Mouse (Mus musculus): ENCODE data around the gene Fam102b. TPM values are rescaled to one million over a fixed set of nuclear protein-coding genes. Genes with fewer than 3 reads are reported as not detected.

The Fam102b gene
- polyA plus RNA-seq, 1 experiment from 2014 or later = 34.6 TPM

DNA sequence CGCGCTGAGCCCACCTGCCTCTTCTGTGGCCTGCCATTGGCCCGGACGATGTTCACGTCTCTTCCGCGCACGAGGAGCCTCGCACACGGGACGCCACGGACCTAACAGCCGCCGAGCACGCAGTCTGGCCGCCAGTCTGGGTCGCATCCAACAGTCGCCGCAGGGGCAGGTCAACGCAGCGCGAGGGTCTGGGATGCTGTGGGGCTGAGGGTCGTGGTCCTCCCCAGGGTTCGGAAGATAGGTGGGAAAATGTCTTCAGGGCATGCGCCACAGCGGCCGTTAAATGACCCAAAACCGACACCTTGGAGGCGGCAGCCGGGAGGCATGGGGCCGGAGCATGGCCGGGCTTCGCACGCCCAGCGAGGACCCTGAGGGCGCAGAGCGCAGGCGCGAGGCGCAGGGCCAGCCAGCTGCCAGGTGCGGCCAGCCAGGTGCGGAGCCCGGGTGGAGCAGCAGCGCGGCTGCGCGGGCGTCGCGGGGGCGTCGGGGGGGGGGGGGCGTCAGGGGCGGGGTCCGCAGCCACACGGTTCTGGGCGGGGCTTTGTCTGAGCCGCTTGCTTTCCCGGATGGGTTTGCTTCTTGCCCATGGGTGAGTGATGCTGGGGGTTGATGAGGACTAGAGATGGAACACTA, 87.3 kb downstream of the Fam102b start, which contains the start of gene Gm9857:
Gene Gm9857 (minus strand): TSS at position 445 of the 633 bp plus-strand sequence.
- peak; percentile 86 for ATAC-seq (ENCODE audit: low read depth)
- peak within 1 kb of the TSS; percentile 55 for H3K4me2 ChIP-seq
- no peak within 1 kb of the TSS for H3K27ac ChIP-seq (replicated peaks)
- H3K4me1 ChIP-seq (replicated peaks) = no peaks in the 10 kb centered on the region
- WGBS = 57% methylated on average over 46 of the region's 59 CpGs
- H3K36me3 ChIP-seq = no peaks in the 10 kb centered on the region
- peak within 1 kb of the TSS; percentile 38 for H3K4me3 ChIP-seq
- H3K9ac ChIP-seq = peak within 1 kb of the TSS; percentile 50
- H3K27me3 ChIP-seq = no peaks in the 10 kb centered on the region
- H3K9me3 ChIP-seq = no peaks in the 10 kb centered on the region

DNA sequence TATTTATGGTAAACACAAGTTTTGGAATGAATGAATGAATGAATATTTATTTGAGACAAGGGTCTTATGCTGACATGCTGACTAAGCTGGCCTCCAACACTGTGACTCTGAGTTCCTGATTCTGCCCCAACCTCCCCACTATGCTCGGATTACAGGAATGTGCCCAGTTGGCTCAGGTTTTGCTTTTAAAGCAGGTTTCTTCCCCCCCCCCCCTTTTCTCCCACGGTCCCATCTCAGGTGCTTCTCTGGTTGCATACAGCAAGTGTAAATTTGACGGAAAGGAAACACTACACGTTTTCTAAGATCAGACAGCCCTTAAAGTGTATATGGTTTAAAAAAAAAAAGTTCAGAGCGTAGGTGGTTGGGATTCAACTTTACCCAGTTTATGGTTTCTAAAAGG, 87.8 kb downstream of the Fam102b start, which contains the start of gene Henmt1:
Gene Henmt1 (plus strand): TSS at position 301 of the 400 bp plus-strand sequence.
- H3K4me1 ChIP-seq (replicated peaks) = no peaks in the 10 kb centered on the region
- H3K9ac ChIP-seq = peak within 1 kb of the TSS; percentile 50
- peak within 1 kb of the TSS; percentile 38 for H3K4me3 ChIP-seq
- peak within 1 kb of the TSS; percentile 55 for H3K4me2 ChIP-seq
- H3K27me3 ChIP-seq = no peaks in the 10 kb centered on the region
- ATAC-seq (ENCODE audit: low read depth) = no peak
- WGBS = 84% methylated on average over 5 of the region's 5 CpGs
- H3K9me3 ChIP-seq = no peaks in the 10 kb centered on the region
- no peaks in the 10 kb centered on the region for H3K36me3 ChIP-seq
- no peak within 1 kb of the TSS for H3K27ac ChIP-seq (replicated peaks)

DNA sequence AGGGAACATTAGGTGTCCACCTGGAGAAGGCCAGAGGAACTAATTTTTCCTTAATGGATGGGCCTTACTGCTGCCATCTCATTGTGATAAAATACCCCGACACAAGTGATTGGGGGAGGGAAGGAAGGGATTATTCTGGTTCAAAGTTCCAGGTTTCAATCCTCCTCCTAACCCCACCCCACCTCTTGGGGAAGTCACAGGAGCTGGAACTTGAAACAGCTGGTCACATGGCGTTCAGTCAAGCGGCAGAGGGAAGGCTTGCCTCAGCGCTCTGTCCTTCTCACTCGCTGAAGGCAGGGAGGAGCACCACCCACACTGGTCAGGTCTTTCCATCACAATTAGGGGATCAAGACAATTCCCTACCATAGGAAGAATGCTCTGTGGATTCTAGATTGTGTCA, 88.7 kb downstream of the Fam102b start:
- WGBS = 96% methylated on average over 5 of the region's 5 CpGs
- H3K27ac ChIP-seq (replicated peaks) = no peak overlapping the region
- H3K4me3 ChIP-seq = no peak overlapping the region
- no peak for ATAC-seq (ENCODE audit: low read depth)
- no peak overlapping the region for H3K4me2 ChIP-seq
- no peaks in the 10 kb centered on the region for H3K27me3 ChIP-seq
- H3K36me3 ChIP-seq = no peaks in the 10 kb centered on the region
- no peak overlapping the region for H3K9ac ChIP-seq
- no peaks in the 10 kb centered on the region for H3K4me1 ChIP-seq (replicated peaks)
- no peaks in the 10 kb centered on the region for H3K9me3 ChIP-seq

DNA sequence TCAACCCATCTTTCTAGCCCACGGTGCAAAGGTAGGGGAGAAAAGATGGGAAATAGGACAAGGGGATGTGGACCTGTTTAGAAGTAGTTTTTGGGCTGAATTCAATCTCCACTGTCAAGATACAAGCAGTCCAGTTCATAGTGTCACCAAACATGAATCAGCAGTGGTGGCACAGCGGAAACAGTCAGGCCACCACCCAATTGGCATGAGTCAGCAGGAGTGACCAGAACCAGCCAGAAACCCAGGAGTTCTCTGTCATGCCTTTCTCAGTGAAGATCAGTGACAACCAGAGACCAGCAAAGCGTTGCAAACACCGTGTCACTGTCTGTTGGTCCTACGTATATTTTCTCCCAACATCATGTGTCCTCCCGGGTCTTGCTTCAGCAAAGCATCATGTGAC, 93.8 kb downstream of the Fam102b start:
- Histone ChIP-seq H3K27ac (replicated peaks) (no peak overlapping the region), H3K27me3 (no peaks in the 10 kb centered on the region), H3K9me3 (no peaks in the 10 kb centered on the region), H3K4me3 (no peak overlapping the region), H3K4me2 (no peak overlapping the region), H3K4me1 (replicated peaks) (no peaks in the 10 kb centered on the region), H3K36me3 (no peaks in the 10 kb centered on the region), H3K9ac (no peak overlapping the region)
- WGBS = 90% methylated on average over 6 of the region's 6 CpGs
- no peak for ATAC-seq (ENCODE audit: low read depth)

DNA sequence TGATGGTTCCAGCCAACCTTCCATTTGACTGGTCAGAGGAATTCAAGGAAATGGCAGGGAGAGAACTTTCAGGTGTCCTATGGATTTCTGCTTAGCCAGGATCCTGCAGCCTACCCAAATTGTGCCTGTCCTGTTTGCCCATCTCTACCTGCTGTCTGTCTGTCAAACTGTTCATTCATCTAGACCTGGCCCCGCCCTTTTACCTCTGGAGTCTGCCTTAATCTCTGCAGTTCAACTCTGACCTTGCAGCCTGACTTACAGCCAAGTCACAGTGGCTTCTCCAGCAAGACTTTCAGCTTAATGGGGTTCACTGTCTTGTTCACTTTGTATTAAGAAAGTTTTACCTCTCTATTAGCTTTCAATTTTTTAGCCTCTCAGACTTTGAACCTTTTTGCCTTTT, 101.1 kb downstream of the Fam102b start:
- no peaks in the 10 kb centered on the region for H3K27me3 ChIP-seq
- H3K36me3 ChIP-seq = no peaks in the 10 kb centered on the region
- H3K4me1 ChIP-seq (replicated peaks) = no peaks in the 10 kb centered on the region
- H3K4me3 ChIP-seq = no peak overlapping the region
- 65% methylated on average over 1 of the region's 1 CpGs for WGBS
- no peak overlapping the region for H3K4me2 ChIP-seq
- no peak overlapping the region for H3K9ac ChIP-seq
- ATAC-seq (ENCODE audit: low read depth) = no peak
- no peak overlapping the region for H3K27ac ChIP-seq (replicated peaks)
- H3K9me3 ChIP-seq = no peaks in the 10 kb centered on the region

DNA sequence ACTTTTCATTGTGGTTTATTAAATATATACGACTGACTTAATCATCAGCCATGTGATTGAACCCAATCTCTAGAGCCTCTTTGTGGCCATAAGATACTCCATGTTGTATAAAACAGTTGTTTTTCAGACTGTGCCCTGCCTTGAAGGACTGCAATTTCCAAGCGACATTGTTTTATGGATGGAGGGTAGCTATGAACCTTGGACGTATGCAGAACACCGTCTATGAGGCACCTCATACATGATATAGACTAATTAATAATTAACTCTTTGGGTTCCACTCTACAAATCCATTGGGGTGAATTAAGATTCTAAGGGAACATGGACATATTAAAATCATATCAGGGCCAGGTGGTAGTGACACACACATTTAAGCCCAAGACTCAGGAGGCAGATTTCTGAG, 101.7 kb downstream of the Fam102b start:
- no peak overlapping the region for H3K9ac ChIP-seq
- H3K27me3 ChIP-seq = no peaks in the 10 kb centered on the region
- H3K4me1 ChIP-seq (replicated peaks) = no peaks in the 10 kb centered on the region
- no peaks in the 10 kb centered on the region for H3K9me3 ChIP-seq
- H3K4me3 ChIP-seq = no peak overlapping the region
- H3K36me3 ChIP-seq = no peaks in the 10 kb centered on the region
- no peak overlapping the region for H3K27ac ChIP-seq (replicated peaks)
- H3K4me2 ChIP-seq = no peak overlapping the region
- no peak for ATAC-seq (ENCODE audit: low read depth)
- WGBS = 86% methylated on average over 4 of the region's 4 CpGs

DNA sequence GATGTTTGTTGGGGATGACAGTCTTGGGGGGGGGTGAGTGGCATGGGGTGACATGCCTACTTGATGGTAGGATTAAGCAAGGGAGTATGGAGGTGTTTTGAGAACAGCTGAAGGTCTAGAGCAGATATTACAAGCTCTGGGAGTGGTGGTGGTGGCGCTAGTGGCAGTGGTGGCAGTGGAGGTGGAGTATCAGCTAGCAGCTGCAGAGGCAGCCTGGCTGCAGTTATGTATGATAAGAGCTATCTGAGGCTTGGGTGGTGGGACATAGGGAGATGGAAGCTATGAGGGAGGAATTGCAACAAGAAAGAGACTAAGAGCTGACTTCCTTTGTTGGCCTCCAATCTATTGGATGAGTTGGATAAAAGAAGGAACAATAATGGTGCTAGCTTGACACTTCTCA, 105.6 kb downstream of the Fam102b start:
- no peak overlapping the region for H3K4me3 ChIP-seq
- H3K36me3 ChIP-seq = no peaks in the 10 kb centered on the region
- WGBS = 96% methylated on average over 1 of the region's 1 CpGs
- no peaks in the 10 kb centered on the region for H3K9me3 ChIP-seq
- no peak overlapping the region for H3K27ac ChIP-seq (replicated peaks)
- no peaks in the 10 kb centered on the region for H3K4me1 ChIP-seq (replicated peaks)
- no peak for ATAC-seq (ENCODE audit: low read depth)
- H3K4me2 ChIP-seq = no peak overlapping the region
- no peaks in the 10 kb centered on the region for H3K27me3 ChIP-seq
- no peak overlapping the region for H3K9ac ChIP-seq

Small RNAs within 50 kb of the gene (microRNA-seq; reads per million reads assigned to microRNA genes)
- not detected for gene Gm44384

Other genes with a start within 250 kb of the Fam102b start
- 15.9 and 19.2 TPM in 2 replicates for gene Stxbp3, start 187.1 kb downstream of the Fam102b start, polyA plus RNA-seq (2015; fragmentation: Nextera tagmentation; extraction: Ambion mirVana)
- gene Fndc7, start 137.6 kb downstream of the Fam102b start, polyA plus RNA-seq (2015; fragmentation: Nextera tagmentation; extraction: Ambion mirVana) = 0.28 TPM in 1 of 2 replicates, not detected in the other
- gene Prpf38b, start 115.9 kb downstream of the Fam102b start, polyA plus RNA-seq (2015; fragmentation: Nextera tagmentation; extraction: Ambion mirVana) = 63.6 and 79.4 TPM in 2 replicates
- 1.7 and 2.7 TPM in 2 replicates for gene Henmt1, start 87.7 kb downstream of the Fam102b start, polyA plus RNA-seq (2015; fragmentation: Nextera tagmentation; extraction: Ambion mirVana)
- 1.1 TPM in 1 of 2 replicates, not detected in the other for gene Gm9857, start 87.2 kb downstream of the Fam102b start, polyA plus RNA-seq (2015; fragmentation: Nextera tagmentation; extraction: Ambion mirVana)
- not detected in 2 replicates for gene Slc25a54, start 52.9 kb upstream of the Fam102b start, polyA plus RNA-seq (2015; fragmentation: Nextera tagmentation; extraction: Ambion mirVana)
- gene Slc25a24, start 95.5 kb upstream of the Fam102b start, polyA plus RNA-seq (2015; fragmentation: Nextera tagmentation; extraction: Ambion mirVana) = 9.2 and 12.1 TPM in 2 replicates

All from neural tube, embryonic 13.5 days (tissue).